Mouse (Mus musculus) adrenal gland, postnatal 14 days (tissue): ENCODE results near the gene Hrh1. TPM values are rescaled to one million over a fixed set of nuclear protein-coding genes. Genes with fewer than 3 reads are reported as not detected.

Experiments
- DNase-seq: peaks from one replicate; pipeline ENCODE4 v3.0.0; 2021; ENCODE audit warnings: mixed read lengths
- total RNA-seq: library from RNA; stranded (reverse); gene quantifications from 2 replicates; pipeline ENCODE4 v1.2.3, GENCODE M21; 2021

Gene Hrh1
- total RNA-seq, 1 experiment from 2014 or later: 1.5 TPM

DNA sequence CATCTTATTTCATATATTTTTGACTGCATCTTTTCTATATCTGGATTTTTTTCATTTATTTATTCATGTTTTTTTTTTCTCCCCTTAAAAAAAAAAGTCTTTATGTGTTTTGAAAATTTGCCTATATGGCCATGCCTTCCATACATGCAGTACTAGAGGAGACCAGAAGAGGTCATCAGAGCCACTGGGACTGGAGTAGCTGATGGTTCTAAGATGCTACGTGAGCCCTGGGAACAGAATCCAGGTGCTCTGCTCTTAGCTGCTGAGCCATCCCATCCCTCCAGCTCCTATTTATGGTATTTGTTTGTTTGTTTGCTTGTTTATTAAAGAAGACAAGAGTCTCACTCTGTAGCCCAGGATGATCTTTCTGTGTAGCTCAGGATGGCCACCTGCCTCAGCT is 8.9 kb downstream of the Hrh1 start:
- no peak for DNase-seq

DNA sequence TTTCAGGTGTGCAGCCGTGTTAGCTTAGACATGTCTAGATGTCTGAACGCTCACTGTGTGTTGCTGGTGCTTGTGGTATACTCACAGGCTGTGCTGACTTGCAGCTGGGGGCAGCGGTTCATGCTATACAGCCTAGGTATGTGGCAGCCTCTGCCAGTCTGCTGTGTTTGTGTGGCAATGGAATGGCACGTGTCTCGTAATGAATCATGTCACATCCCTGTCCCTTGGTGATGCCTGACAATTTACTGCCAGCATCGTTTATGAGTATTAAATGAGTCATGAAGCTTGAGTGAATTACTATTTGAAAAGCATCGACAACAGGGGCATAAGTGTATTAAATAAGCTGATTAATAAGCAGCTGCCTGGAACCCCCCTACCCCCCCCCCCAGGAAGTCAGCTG is 9.3 kb downstream of the Hrh1 start:
- no peak for DNase-seq

DNA sequence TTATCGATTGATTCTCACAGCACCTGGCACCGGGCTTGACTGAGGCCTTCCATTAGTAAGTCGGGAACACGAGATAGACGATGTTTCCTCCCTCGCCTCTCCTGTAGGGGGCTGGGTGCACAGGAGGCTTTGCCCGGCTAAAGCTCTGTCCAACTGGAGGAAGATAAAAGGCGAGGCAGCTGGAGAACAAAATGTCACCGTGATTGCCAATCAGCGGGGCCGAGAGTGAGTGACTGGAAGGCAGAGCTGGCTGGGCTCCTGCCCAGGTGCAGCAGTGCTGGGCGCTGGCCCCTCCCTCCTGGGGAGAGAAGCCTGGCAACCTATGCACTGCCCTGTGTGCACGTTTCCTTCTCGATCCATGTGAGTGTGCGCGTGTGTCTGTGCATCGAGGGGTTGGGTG is 10.5 kb downstream of the Hrh1 start:
- DNase-seq: peak; percentile 39

DNA sequence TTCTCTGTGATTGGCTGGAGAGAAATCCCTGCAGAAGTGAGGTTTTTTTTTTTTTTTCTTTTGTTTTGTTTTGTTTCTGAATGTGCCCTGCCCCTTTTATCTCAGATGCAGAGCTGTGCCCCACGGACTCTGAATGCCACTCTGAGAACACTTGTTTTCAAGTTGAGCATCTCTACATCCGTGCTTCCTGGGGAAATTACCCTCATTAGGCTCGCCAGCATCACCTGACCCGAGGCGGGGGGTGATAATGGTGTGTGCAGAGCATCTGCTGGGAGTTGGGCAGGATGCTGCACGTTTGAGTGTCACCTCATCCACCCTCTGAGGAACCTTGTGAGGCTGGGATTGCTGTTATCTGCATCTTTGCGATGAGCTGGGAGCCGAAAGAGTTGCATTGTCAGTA is 14.2 kb downstream of the Hrh1 start:
- no peak for DNase-seq

DNA sequence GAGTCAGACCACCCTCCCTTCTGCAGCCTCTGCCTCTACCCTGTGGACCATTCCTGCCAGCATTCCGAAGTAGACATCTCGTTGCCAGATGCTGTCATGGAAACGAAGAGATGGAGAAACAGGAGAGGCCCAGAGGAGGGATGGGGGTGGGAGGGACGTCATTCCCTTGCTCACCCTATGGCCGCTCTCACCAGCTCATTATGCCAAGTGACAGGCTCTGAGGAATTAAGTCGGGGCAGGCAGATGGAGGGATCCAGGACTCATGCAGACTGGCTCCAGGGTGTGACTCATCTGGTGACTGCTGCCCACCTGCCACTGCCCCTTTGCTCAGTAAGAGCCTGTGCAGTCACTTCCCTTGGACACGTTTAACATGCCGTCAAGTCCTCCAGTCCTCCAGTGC is 16.8 kb downstream of the Hrh1 start:
- no peak for DNase-seq

DNA sequence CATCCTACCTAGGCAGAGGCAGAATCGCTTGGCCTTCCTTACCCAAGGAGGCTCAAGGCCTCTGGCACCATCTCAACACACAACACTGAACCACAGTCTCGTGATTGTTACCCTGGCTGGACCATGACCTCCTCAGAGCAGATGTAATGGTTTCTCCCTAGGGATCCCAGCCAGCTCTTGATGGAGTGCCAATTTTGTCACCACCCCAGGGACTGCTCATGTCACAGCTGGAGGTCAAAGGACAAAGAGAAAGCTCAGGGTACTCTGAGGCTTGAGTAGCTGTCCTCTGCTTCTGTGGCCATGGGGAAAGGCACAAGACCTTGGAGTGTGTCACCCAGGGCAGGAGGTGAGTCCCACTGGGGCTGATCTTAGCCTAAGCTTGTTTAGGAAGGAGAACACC is 20.3 kb downstream of the Hrh1 start:
- DNase-seq: peak; percentile 74

DNA sequence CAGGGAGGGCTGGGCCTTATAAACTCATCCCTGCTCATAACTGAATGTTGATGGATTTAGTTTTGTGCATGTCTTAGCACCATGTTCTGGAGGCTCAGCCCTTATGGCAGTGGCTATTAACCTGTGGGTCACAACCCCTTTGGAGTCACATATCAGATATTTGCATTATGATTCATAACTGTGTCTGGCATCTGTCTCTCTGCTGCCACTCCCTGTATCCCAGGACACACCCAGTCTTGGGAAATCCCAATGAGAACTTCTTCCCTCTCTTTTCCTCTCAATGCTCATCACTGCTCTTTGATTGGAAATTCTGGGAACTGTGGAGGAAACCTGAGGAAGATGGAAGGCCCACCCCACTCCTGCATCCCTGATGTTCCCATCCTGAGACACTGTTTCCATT is 23.3 kb downstream of the Hrh1 start:
- no peak for DNase-seq

DNA sequence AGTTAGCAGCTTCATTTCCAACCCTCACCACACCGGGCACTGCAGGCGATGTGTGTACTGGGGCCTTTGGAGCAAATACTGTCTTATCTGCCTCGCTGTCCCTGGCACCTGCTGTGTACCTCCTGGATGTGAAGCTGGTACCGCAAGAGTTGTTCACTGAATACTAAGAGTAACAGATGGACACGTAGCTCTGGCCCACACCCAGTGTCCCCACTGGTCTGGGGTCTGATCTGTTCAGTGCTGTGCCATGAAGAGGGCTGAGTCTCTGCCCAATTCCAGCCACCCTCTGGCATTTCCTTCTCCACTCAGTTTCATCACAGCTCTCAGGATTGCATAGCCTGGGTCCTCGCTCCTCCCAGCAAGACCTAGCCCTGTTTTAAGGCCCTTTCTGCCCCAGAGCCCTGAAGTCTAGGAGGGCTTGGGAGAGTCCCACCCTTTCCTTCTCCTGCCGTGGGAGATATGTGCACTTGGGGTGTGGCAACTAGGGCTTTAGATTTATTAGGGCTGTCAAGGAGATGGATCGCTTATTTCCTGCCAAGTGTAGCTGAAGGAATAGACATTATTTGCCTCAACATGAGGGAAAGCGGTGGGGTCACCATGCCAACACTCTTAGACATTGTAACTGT is 25.4 kb downstream of the Hrh1 start:
- DNase-seq: no peak

DNA sequence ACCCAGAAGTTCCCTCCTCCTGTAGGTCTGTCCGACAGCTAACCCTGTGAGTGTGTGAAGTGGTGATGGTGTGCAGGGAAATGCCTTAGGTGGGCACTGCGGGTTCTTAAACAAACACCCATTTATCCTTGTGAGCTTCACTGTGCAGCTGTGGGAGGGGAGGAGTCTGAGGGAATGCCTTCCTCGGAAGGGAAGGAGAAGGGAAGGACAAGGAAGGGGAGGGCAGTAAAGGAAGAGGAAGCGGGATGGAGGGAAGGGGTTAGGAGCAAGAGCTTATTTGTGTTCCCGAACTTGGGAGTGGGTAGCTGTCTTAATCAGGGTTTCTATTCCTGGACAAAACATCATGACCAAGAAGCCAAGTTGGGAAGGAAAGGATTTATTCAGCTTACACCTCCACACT is 27.6 kb downstream of the Hrh1 start:
- no peak for DNase-seq

DNA sequence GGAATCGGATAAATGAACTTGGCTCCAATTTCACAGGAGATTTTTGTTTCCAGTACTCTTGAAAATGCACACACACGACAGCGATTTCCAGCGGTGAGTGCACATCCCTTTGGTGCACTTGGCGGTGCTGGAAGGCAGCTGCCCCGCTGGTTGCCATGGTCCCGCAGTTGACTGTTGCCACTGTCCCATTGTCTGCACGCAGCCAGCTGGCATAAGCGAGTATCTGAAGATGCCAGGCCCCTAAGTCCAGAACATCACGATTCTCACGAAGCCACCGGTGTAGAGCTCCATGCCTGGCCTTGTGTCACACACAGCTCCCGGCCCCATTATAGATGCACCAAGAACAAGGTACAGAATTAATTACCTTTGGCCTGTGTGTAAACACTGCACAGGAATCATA is 29.9 kb downstream of the Hrh1 start:
- DNase-seq: no peak

DNA sequence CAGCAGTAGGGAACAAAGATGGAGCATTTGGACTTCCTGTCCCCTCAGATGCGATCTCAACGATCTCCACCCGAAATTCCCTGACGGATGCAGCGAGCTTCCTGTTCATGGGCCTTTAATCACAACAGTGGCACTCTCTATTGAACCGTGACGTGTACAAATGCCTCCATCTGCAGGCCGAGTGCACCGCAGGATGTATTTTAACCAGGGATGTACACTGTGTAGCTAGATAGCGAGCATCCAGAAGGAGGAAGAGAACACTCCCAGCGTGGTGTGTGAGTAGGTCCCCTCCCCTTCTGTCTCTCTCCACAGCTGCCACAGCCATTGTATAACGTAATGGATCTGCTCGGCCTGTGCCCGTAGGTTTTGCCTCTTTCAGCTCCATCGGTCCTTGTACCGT is 31.1 kb downstream of the Hrh1 start:
- no peak for DNase-seq

DNA sequence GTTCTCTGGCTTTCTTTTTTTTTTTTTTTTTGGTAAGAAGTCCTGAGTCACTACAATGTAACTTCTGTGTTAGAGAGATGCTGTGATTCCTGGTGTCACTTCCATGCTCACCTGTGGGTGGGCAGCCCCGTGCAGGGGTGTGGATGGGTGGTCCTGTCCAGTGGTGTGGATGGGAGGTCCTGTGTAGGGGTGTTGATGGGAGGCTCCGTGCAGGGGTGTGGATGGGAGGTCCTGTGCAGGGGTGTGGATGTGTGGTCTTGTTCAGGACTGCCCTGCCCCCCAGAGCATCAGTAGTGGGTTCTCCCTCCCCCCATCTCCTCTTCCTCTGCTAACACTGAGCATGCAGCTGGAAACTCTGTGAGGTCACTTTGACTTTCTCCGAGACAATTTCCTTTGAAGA is 34.9 kb downstream of the Hrh1 start:
- no peak for DNase-seq

DNA sequence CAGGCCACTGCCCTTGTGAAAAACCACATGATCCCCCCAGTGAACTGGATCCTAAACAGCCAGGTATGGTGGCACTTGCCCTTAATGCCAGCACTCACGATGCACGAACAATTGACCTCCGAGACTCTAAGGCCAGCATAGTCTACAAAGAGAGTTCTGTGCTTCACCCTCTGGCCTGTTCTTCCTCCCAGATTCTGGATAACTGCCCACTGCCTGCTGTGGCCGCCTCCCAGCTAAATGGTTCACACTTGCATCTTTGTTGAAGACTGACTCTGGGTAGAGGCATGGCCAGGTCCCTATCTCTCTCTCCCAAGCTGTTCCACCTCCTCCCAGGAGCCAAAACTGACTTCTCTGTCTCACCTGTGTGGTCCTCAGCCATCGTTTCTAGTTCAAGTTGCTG is 36.8 kb downstream of the Hrh1 start:
- no peak for DNase-seq

DNA sequence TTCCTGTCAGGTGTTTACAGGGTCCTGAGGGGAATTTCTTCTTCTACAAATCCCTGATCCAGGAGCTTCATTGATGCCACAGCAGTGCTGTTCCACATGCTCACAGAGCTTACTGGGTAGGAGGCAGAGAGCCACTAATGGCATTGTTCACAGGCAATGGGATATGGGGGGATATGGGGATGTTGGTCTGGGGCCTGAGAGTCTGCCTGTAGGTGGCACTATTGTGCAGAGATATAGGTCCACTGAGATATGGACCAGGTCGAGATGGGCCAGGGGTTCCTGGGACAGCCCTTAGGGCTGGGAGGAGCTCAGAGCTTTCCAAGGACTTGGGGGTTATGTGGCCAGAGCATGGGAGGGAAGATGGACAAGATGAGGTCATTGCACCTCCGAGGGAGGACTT is 42.6 kb downstream of the Hrh1 start:
- DNase-seq: no peak

DNA sequence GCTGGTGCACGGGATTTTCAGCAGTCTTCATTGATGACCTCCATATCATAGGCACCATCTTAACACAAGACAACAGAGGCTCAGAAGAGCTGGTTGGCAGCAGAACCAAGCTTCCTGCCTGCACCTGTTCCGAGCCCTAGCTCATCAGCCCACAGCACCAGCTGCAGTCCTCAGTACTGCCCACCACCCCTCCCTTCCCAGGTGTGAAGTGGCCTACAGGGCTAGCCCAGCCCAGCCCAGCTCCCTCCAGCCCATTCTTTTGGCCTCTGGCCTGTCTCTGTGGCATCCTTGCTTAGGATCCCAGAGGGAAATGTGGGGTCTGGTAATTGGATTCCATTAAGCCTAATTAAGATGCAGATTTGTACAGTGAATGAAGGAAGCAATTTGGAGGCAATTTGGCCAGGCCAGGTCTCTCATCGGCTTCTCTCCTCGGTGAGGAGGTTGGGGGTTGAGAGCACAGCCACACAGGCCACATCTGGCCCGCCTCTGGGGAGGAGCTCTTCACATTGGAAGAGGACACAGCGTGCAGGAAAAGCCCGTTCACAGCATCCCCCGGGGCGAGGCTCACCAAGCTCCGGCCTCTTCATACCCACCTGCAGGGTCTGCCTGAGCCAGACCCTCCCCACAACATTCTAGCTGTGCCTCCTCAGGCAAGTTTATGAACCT is 43.2 kb downstream of the Hrh1 start:
- no peak for DNase-seq

DNA sequence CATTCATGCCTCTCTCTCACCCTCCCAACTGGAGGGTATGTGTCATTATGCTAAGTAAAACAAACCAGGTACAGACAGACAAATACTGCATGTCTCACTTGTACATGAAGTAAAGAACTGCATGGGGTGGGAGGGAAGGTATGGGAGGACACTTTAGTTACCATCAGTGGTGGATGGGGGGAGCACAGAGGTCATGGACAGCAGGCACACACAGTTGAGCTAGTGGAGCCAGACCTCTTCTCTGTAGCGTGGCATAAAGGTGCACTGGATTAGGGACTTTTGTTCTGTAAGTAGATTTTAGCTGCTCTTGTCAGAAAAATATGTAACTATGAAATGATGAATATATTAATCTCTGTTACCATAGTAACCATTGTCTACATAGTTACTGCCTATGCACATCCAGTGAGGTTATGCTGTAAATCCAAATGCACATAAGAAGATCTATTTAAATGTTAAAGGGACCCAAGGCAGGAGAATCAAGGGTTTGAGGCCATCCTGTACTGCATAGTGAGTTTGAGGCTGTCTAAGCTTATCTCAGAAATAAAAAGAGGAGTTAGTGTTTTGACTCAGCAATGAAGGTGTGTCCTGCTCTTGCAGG is 46.6 kb downstream of the Hrh1 start:
- DNase-seq: no peak

DNA sequence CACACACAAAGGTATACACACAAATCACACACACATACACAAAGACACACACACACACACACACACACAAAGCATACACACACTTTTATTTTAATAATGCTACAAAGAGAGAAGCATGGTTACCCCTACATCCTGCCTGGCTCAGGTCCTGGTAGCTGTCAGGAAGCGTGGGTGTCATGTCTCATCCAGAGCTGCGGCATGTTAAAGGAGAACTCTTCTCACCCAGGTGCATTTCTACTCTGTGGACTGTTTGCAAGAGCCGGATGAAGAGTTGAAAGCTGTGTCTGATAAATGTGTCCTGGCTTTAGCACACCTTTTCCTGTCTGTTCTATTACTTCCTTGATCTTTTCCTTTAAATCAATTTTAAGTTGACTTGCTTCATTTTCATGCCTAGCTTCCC is 47.2 kb downstream of the Hrh1 start:
- no peak for DNase-seq

DNA sequence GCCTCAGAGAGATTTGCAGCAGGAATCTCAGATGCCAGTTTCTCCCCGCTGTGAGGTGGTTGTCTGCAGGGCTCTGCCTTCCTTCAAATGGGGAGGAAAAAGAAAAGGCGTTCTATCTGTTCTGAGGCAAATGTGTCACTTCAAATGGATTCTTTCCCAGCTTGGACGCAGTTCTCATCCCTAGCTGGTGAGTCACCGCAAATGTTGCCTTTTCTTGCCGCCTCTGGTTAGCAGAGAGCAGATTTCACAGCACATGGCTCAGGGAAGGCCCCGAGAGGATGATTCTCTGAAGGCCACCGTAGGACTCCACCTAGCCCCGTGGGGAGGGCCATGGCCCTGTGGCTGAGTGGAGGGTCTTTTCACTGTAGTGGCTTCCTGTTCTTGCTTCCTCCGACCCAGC is 51.2 kb downstream of the Hrh1 start:
- no peak for DNase-seq

DNA sequence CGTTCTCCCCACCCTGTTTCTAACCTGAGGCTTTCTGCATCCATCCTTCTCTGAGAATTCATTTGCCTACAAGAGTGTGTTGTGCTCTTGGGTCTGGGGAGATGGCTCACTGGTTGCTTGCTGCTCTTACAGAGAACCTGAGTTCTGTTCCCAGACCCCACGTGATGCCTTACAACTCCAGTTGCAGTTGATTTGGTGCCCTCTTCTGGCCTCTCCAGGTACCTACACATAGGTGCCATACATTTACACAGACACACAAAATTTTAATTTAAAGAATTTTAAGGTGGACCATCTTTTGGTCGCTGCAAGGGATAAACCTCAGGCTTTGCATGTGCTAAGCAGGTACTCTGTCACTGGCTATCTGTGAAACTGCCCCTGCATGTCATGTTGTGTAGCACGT is 57.5 kb downstream of the Hrh1 start:
- DNase-seq: no peak

DNA sequence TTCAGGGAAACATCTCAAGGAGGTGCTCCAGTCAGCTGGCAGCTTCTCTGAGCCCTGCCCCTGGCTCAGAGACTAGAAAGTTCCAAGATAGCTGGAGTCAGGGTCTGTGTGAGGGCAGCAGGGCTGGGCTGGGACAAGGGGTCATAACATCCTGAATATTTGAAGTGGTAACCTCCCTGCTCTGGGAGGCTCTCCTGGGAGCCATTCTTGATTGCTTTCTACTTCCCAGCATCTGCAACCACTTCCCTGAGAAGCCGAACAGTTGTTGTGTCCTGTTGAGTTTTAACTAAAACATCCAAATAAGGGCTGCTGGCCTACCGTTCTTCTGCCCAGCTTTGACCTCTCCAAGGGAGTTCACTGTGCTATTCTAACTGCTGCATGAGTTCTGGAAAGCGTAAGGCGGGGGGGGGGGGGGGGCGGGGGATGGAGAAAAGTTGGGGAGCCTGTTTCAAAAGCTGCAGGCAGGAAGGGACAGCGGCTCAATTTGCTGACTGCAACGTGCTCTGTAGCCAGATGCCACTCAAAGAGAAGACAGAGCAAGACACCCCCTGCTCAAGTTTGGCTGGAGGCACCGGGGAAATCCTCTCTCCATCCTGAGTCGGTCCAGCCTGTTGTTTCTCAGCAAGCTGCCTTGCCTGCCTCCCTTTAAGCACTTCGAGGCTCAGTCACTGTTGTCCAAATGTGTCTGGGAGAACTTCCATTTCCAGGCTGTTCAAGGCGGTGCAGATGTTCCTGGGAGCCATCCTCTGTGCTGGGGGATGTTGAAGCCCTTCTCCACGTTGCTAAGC is 58.7 kb downstream of the Hrh1 start:
- no peak for DNase-seq

DNA sequence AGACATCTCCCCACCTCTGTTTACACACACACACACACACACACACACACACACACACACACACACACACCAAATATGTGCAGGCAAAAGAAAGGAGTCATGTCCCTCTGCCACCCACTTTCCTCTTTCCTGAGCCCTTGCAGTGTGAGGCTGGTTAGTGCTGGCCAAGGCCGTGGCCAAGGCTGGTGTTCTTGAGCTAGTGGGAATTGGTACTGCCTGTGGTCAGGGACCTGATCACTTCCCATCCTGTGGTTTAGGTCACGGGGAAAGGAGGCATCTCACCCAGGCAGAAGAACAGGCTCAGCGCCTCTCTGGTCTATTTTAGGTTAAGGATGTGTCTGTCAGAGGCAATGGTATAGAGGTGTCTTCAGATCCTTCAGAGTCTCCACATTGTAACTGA is 59.6 kb downstream of the Hrh1 start:
- peak; percentile 32 for DNase-seq

DNA sequence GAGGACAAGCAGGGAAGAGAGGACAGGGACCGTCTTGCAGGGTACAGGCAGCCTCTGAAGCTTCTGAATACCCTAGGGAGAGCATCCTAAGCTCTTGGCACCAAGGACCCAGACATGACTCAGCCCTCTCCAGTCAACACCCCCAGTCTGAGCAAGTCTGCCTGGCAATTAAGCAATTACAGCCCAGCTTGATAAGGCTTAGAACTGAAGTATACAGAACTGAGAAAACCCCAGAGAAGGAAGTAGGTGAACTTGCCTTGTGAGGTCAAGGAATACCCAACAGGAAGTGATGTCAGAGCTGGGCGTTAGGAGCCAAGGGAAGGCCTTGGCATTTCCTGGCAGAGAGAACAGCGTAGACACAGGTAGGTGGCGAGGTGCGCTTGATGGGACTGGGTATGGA is 60.5 kb downstream of the Hrh1 start:
- peak; percentile 43 for DNase-seq

DNA sequence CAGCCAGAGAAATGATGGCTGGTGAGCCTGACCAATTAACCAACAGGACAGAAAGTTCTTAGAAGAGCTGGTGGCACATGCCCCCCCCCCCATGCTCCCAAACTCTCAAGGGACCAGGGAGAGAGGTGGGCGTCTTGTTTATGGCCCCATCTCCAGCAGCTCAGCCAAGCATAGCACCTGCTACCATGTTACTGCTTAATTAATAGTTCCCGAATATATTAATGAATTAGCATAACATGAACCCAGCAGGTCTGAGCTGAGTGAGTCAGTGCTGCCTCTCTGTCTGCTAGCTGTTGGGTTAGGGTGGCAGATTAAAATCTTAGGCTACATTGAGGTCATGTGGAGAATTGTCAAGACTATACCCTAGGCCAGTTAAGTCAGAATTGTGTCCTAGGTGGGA is 62.2 kb downstream of the Hrh1 start:
- DNase-seq: no peak
